Mouse (Mus musculus) cerebellum, postnatal 14 days (tissue): ENCODE results near the gene Nectin1.

ENCODE experiments used
- DNase-seq, 2 experiments: peaks; one replicate each; pipeline ENCODE4 v3.0.0; 2021; ENCODE audit warnings: mixed read lengths in 2 of 2

Gene Nectin1

GRCm38 (mm10) chr9:43743647-43744137 lies at the start of gene Nectin1:
Gene Nectin1 (plus strand): TSS chr9:43743984.
- DNase-seq, result peak; percentile 92 to 93

GRCm38 (mm10) chr9:43698080-43698712 lies 45.6 kb upstream of the Nectin1 start:
- no peak for DNase-seq

GRCm38 (mm10) chr9:43698841-43699240 lies 44.9 kb upstream of the Nectin1 start:
- no peak for DNase-seq

- peak in 1 of 2 experiments; percentile 58 for DNase-seq
These were observed 44.2 kb upstream of the Nectin1 start for GRCm38 (mm10) chr9:43699417-43700225.

GRCm38 (mm10) chr9:43700226-43700579 lies 43.6 kb upstream of the Nectin1 start:
- DNase-seq, result no peak

GRCm38 (mm10) chr9:43701748-43702147 lies 42.0 kb upstream of the Nectin1 start:
- DNase-seq, result no peak

- DNase-seq, result no peak
These were observed 36.2 kb upstream of the Nectin1 start for GRCm38 (mm10) chr9:43707571-43707970.

- peak; percentile 53 to 62 for DNase-seq
These were observed 35.1 kb upstream of the Nectin1 start for GRCm38 (mm10) chr9:43708715-43709114.

GRCm38 (mm10) chr9:43713432-43713831 lies 30.4 kb upstream of the Nectin1 start:
- no peak for DNase-seq

GRCm38 (mm10) chr9:43719407-43719839 lies 24.4 kb upstream of the Nectin1 start:
- DNase-seq, result no peak

- DNase-seq, result no peak
These were observed 23.7 kb upstream of the Nectin1 start for GRCm38 (mm10) chr9:43720046-43720445.

- no peak for DNase-seq
These were observed 19.7 kb upstream of the Nectin1 start for GRCm38 (mm10) chr9:43724093-43724492.

- peak in 1 of 2 experiments; percentile 28 for DNase-seq
These were observed 14.1 kb upstream of the Nectin1 start for GRCm38 (mm10) chr9:43729450-43730266.

- peak; percentile 53 to 76 for DNase-seq
These were observed 13.3 kb upstream of the Nectin1 start for GRCm38 (mm10) chr9:43730284-43731027.

GRCm38 (mm10) chr9:43731880-43732279 lies 11.9 kb upstream of the Nectin1 start:
- DNase-seq, result no peak

- DNase-seq, result no peak
These were observed 11.1 kb upstream of the Nectin1 start for GRCm38 (mm10) chr9:43732671-43733070.

GRCm38 (mm10) chr9:43734952-43735351 lies 8.8 kb upstream of the Nectin1 start:
- no peak for DNase-seq

- no peak for DNase-seq
These were observed 7.6 kb upstream of the Nectin1 start for GRCm38 (mm10) chr9:43736046-43736730.

- DNase-seq, result no peak
These were observed 6.5 kb upstream of the Nectin1 start for GRCm38 (mm10) chr9:43737331-43737730.

GRCm38 (mm10) chr9:43737871-43738292 lies 5.9 kb upstream of the Nectin1 start:
- DNase-seq, result peak in 1 of 2 experiments; percentile 49

- no peak for DNase-seq
These were observed 5.2 kb upstream of the Nectin1 start for GRCm38 (mm10) chr9:43738480-43739084.
